Mouse (Mus musculus) erythroid progenitor cell, adult 5-6 weeks (primary cell): Measurements from ENCODE around the gene Ccm2. TPM values are rescaled to one million over a fixed set of nuclear protein-coding genes. Genes with fewer than 3 reads are reported as not detected.

Source experiments
- ATAC-seq: replicated peaks from 2 replicates; pipeline ENCODE4 v1.8.0; 2016; ENCODE audit warnings: moderate number of reproducible peaks, mild to moderate bottlenecking, moderate TSS enrichment, inconsistent platforms; ENCODE audit not compliant: poor library complexity, low FRiP score, severe bottlenecking
- total RNA-seq, 2 experiments: library from RNA; stranded (forward) in 1 of 2; stranded (reverse) in 1 of 2; fragments of 150-400 nt in 1 of 2; fragments of 186-747, 209-891 nt in 1 of 2; gene quantifications; 2 replicates each; pipeline versions ENCODE4 v1.2.3 to v1.2.4; 2015 to 2017; ENCODE audit warnings: low replicate concordance in 2 of 2

Ccm2 gene
- total RNA-seq, 2 experiments from 2014 or later, result 9.8 to 30.6 TPM

DNA sequence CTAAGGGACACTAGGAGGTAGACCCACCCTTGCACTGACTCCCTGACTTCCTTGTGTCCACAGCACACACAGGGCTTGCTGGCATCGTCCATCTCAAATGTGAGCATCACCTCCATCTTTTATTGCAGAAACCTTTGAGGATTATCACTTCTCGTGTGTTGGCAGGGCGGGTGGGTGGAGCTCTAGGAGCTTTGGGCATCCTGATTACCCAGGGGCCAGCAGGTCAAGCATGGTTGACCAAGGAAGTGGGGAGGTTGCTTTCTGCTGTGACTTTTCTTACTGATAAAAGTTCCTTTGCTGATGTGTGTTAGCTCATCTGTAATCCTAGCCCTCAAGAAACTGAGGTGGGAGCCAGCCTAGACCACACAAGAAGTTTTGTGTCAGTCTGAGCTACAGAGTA lies 29.5 kb downstream of the Ccm2 start:
- no peak for ATAC-seq

DNA sequence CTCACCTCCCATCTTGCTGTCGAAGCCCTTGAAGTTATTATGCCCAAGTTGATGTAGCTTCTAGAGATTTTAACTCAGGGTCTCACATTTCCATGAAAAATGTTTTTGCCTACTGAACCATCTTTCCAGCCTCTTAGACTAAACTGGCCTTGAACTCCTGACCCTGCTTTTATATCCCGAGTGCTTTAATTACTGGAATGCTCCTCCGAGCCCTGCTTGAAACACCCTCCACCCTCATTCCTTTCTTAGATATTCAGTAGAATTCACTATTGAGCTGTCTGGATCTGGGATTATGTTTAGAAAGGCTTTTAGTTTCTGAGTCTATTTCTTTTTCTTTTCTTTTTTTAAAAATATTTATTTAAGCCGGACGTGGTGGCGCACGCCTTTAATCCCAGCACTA lies 32.7 kb downstream of the Ccm2 start:
- no peak for ATAC-seq

DNA sequence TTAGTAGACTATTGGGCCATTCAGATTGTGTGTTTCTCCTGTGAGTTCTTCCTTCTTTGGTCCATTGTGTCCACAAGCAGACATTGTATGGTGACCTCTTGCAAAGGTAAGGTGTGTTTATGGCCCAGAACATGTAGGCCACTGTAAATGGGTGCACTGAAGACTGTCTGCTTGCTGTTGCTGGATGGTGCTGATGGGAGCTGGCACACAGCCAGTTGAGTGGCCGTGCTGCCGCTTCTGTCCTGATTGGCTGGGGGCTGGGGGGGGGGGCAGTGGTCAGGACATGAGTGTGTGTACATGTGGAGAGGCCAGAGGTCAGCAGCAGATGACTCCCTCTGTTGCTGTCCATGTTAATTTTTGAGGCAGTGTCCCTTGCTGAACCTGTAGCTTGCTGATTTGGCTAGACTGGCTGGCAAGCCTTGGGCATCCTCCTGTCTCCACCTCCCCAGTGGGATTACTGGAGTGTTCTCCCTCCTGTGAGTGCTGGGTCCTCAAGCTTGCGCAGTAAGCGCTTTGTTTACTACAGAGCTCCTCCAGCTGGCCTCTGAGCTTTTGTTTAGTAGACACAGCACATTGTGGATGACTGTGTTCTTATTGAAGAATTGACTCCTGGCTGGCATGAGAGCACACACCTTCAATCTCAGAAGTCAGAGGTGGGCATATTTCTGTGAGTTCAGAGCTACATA lies 33.5 kb downstream of the Ccm2 start:
- no peak for ATAC-seq

DNA sequence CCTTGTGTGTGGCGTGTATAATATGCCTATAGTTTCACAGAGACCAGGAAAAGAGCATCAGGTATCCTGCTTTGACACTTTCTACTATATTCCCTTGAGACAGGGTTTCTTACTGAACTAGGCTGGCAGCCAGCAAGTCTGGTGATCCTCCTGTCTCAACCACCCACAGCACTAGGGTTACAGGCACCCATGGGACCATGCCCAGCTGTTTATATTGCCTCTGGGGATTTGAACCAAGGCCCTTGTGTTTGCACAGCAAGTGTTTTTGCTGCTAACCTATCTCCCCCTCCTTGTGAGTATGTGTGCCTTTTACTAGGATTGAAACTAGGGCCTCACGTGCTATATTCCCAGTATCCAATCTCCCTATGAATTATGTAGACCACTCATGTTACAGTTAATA lies 34.9 kb downstream of the Ccm2 start:
- no peak for ATAC-seq

DNA sequence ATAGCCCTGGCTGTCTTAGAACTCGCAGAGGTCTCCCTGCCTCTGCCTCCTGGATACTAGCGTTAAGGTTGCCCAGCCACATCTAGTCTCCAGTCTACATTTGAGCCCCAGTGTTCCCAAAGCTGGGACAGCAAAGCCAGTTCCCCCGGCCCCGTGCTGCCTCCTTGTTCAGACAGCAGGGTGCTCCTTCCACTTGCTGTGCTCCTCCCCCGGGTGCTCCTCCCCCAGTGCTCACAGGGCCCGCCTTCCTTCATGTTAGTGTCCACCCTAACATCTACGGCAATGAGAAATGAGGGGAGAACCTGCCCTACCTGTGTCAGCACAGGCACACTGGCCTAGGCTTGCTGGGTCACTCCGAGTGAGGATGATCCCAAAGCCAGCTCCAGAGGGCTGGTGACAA lies 39.1 kb downstream of the Ccm2 start:
- peak; percentile 33; the same call in 1 of the 2 replicates for ATAC-seq

DNA sequence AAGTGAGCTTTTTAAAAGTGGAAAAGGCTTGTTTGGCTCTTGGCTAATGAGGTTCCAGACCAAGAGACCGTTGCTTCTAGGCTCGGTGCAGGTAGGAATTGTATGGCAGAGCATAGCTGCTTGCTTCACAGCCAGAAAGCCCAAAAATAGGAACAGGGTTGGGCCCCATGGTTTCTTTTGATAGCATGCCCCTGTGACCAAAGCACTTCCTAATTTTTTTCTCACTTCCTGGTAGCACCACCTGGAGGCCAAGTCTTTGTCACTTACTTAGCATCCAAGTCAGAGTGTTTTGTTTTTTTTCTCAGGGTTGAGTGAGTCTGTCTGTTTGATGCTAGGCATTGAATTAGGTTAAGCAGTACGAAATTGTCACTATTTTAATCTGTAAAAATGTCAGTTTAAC lies 40.0 kb downstream of the Ccm2 start:
- no peak for ATAC-seq

DNA sequence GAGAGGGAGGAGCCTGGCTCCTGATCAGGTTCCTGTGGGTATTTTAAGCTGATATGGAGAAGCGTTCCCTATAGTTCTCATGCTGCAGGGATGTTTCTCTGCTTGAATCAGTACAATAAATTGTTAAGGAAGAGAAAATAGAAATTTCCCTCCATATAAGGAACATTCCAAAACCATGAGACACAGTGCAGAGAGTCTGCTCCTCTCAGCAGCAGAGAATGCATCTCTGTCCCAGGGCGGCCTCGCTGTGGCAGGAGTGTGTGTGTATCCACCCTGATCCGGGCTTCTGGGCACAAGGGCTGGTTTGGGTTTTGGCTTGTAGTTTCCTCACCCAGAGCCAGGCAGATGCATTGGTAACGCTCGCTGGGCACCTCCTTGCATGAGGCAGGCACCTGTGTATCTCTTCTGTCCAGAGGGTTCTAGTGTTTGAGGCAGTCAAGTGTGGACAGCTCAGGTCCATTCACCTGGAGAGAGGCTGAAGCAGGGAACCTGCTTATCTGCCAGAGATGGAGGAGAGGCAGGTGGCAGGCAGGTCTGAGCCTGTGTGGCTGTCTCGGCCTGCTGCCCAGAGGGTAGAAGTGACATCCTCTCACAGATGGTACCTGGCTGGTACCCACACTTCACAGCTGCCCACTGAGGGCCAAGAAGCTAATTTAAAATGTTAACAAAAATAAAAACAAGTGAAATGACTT lies 40.7 kb downstream of the Ccm2 start:
- ATAC-seq, result no peak

DNA sequence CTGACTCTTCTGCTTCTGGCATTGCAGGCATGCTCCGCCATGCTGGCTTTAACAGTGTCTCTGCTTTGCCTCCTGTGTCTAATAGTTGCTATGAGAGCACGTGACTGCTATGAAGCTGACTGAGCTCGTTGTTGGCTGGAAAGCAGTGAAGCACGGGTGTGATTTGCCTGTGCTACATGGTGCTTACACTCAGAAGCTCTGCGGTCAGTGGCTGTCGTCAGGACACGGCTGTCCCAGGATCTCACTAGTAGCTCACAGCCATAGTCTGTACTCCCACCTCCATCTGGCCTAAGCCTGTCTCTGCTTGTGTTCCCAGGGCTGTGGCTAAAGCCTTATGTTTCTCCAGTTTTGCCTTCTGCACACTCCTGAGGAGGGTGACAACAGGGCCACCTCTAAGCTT lies 41.6 kb downstream of the Ccm2 start:
- no peak for ATAC-seq

DNA sequence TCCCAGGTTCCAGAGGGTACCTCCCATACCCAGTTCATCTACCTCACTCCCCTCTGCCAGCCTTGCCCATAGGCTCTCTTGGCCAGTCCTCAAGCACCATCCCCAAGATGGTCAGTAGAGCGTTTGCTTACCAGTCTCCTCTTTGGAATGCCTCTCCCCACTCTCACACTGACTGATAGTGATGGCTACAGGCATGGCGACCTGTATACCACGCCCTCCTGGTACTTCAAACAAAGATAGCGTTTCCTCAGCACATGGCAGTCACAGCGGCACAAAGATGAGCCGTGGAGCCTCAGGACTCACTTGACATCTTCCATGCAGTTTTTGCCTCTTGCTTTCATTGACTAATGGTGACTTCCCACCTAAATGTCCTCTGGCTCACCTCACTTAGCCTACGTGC lies 43.2 kb downstream of the Ccm2 start:
- peak; percentile 71 for ATAC-seq

DNA sequence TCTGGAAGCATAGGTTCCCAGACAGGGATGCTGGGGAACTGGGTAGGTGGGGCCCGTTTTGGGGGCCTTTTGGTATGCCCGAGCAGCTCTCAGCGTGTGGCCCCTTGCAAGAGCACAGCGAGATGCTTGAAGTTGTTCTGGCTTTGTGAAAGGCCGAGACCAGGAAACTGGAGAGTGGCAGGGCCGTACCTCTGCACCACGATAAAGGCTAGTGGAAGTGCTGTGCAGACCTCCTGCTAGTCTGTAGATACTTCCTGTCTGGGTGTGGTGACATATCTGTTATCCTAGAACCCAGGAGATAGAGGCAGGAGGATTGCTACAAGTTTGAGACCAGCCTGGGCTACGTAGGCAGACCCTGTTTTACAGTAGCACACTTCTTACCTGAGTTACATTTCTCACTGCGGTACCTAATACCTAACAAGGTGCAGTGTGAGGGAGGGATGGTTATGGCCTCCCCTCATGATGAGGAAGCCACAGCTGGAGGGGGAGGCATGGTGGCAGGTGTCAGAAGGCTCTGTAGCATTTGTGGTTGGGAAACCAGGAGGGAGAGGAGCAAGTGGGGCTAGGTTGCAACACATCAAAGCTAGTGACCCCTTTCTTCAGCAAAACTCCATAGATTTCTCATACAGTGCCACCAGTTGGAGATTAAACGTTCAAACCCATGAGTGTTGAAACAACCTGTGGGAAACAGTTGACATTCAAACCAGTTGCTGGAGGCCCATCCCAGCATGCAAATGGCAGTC lies 44.4 kb downstream of the Ccm2 start:
- peak; percentile 80 for ATAC-seq

DNA sequence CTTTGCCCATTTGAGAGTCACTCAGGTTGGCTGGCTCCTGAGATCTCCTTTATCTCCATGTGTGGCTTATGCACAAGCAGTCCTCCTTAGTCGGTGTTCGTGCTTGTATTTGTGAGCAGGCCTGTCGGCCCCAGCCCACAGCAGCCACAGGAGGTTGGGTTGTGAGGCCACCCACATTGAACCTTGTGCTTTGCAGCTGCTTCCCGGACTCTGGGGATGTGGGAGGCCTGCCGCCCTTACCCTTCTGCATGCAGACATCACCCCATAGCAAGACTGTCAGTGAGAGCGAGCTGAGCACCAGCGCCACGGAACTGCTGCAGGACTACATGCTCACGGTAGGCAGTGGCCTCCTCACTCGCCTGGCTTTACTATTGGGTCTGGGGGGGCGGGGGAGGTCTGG lies 46.7 kb downstream of the Ccm2 start:
- no peak for ATAC-seq

DNA sequence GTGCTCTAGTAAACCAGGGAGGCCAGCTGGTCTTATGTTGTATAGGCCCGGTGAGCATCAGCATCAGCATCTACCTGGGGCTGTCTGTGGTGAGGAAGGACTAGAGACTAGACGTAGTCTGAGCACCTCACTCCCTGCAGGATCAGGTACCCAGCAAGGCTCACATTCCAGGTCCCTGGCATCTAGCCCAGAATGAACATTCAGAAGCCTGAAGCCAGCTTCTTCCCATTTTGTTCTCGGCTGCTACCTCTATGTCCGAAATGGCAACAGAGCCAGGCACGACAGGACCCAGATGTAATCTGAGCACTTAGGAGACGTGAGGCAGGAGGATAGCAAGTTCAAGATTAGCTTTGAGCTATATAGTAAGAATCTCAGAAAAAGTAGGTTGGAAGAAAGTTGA lies 48.2 kb downstream of the Ccm2 start:
- ATAC-seq, result no peak

DNA sequence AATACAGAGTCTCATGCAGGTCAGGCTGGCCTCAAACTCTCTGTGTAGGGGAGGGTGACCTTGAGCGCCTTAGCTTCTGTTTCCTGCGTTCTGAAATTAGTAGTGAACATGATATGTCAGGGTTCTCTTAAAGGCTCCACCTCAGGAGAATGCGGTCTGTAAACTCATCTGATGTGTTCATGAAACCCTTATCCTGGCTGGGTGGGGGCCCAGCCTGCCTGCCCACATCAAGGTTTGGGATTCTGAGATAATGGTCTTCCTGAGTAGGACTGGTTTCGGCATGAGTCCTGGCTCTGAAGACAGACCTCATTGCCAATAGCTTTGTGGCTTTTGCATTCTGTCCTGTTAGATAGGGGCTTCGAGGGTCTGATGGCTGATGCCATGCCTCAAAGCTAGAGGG lies 48.7 kb downstream of the Ccm2 start:
- ATAC-seq, result 0 out of 2 replicates have a peak, but pooled peaks have one; percentile 10

DNA sequence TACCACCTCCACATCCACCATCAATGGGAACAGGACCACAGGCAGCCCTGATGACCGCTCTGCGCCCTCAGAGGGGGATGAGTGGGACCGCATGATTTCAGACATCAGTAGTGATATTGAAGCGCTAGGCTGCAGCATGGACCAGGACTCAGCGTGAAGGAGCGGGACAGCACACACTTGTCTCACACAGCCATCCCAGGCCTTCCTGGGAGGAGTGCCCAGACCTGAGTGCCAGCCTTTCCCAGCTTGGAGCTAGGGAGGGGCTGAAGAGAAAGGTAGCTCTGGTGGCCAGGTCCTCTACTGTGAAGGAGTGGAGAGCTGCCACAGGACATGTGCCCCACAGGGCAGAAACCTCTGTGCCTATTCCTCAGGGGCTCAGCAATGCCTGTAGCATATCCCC lies 49.5 kb downstream of the Ccm2 start:
- no peak for ATAC-seq

DNA sequence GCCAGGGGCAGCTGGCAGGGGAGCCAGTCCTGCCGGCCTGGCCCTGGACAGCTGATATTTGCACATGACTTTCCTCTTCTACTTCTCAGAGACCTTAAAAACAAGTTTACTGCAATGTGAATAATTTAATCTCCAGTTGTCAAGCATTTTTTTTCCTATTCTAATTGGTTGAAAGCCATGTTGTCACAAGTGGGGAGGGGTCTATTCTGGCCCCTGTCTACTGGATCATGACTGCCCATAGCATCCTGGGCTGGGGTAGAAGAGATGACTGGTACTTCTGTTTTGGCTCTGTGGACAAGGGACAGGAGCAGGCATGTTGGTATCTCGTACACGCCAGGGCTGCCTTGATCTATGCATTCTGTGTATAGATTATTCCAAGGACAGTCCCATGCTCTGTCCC lies 49.9 kb downstream of the Ccm2 start:
- no peak for ATAC-seq

DNA sequence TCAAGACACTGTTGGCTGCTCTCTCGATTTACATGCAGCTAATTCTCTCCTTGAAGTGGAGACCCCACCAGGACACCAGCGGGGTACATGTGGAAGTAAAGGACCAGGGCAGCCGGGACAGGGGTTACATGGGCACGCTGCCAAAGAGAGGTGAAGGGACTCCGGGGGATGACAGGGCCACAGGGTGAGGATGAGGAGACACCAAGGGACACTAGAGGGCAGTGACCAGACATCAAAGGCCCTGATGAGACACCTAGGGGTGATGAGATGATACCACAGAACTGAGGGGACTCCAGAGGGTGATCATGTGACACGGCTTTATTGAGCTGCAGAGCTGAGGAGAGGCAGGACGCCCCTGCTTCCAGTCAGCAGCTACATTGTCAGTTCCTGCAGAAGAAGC lies 50.8 kb downstream of the Ccm2 start:
- ATAC-seq, result no peak

DNA sequence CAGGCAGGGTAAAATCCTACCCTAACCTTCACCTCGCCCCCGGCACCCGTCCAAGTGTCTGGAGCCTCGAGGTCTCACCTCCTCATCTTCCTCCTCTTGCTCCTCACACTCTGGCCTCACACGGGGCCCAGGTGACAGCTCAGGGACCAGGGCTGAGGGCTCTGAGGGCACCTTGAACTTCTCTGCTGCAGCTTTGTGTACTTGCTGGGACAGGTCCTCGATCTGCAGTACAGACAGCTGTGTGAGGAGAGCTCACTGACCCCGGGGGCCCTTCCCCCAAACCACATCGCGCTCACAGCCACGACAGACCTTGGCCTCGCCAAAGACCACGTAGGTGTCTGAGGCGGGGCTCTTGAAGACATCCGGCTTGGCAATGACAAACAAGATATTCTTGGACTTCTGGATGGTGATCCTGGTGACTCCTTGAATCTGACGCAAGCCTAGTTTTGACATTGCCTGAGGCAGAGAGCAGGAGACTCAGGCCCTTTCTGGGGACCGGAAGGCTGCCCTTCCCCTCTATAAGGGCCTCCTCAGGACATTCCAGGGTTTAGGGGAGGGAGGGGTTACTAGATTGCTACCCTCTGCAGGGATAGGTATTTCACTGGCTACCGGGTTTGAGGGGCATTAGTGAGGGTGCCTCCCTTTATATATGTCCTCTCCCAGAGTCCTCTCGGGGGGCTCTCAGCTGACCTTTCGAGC lies 51.7 kb downstream of the Ccm2 start:
- ATAC-seq, result no peak

DNA sequence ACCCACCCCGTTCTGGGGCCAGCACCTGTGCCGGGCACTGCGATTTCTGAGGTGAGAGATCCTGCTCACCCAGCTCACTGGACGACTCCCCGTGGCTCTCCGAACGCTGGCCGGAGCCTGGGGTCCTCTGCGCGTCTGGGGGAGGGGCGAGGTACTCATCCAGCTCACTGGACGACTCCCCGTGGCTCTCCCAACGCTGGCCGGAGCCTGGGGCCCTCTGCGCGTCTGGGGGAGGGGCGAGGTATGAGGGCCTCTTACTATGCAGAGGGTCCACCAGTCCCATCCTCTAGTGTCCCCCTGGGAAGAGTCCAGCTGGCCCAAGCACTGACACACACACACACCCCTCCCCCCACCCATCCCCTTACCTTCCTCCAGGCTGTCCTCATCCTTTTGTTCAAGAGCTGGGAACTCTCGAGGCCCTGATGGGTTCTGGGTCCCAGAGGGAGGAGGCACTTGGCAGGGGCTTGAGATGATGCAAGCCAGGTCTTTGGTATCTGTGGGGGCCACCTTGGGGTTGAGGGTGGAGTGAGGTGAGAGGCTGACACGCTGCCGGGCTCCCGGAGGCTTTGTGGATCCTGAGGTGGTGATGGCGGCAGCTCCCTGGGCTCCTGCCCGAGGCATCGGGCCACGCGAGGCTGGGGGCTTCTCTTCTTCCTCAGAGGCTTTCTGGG lies 52.5 kb downstream of the Ccm2 start:
- 0 out of 2 replicates have a peak, but pooled peaks have one; percentile 26 for ATAC-seq

DNA sequence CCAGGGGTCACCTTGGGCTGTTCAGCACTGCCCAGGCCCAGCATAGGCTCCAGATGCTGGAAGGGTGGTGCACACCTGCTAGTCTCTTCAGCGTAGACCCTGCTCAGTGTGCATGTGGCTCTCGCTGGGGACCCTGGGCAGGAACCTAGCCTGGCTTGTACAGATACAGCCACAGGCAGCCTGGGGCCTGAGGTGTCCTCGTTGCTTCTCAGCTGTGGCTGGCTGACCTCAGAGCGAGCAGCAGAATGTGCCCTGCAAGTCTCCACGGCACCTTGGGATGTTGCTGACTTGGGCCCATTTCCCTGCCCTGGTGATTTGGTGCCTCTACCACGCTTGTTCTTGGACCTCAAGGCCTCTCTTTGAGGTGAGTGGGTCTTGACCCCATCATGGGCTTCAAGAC lies 53.1 kb downstream of the Ccm2 start:
- ATAC-seq, result no peak
